Mouse (Mus musculus): ENCODE measurements around the gene Gnb1. TPM values are rescaled to one million over a fixed set of nuclear protein-coding genes. Genes with fewer than 3 reads are reported as not detected.

The Gnb1 gene
- total and polyA plus RNA-seq, 3 experiments, result 78.1 to 489 TPM; not detected in 1

DNA sequence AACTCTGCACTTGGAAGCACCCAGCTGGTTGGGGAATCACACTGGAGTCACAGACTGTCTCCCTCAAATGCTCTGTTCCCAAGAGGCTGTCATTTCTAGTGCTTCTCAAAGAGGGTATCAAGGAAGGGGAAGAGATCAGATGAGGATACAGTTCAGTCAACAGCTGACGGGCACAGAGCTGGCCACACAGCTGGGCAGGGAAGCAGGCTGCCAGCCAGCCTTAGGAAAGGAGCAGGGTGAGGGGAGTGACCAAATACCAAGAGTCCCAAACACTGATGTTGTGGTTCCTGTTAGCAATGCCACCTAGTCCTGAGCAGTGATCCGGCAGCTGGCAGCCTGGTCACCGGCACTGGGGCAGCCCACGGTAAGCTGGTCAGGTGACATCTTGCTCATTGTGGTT is 27.1 kb upstream of the Gnb1 start:
- H3K79me2 ChIP-seq (ENCODE audit: control insufficient read depth, insufficient read depth, low read length, poor library complexity), result no peaks in the 10 kb centered on the region
- no peak for DNase-seq (ENCODE audit: low read depth, low spot score)
- H3K27ac ChIP-seq (ENCODE audit: control insufficient read depth, low read depth, low read length), result no peak overlapping the region
- H3K9ac ChIP-seq (ENCODE audit: control insufficient read depth, low read depth, low read length, poor library complexity, severe bottlenecking), result no peak overlapping the region
- H3K4me3 ChIP-seq (ENCODE audit: control insufficient read depth in 1 of 2, insufficient read depth in 1 of 2, low read depth in 2 of 2, low read length in 2 of 2), result no peak overlapping the region
- TF ChIP-seq HCFC1 (IDR thresholded peaks at IDR 0.05; ENCODE audit: low read depth, low read length), result no peak
- no peak for TF ChIP-seq KAT2A (conservative IDR thresholded peaks at IDR 0.05; ENCODE audit: low read depth, low read length)
- no peak for TF ChIP-seq BHLHE40 (IDR thresholded peaks at IDR 0.05; ENCODE audit: borderline replicate concordance, low read depth, low read length)
- TF ChIP-seq CHD1 (IDR thresholded peaks at IDR 0.05; ENCODE audit: low read depth, low read length), result no peak
- TF ChIP-seq USF2 (IDR thresholded peaks at IDR 0.05; ENCODE audit: borderline replicate concordance in 1 of 2, insufficient read depth in 1 of 2, low read depth in 1 of 2, low read length in 2 of 2), result no peak
- no peak for TF ChIP-seq RCOR1 (IDR thresholded peaks at IDR 0.05; ENCODE audit: low read depth, low read length)
- TF ChIP-seq MAX (IDR thresholded peaks at IDR 0.05; ENCODE audit: low read length), result no peak
- TF ChIP-seq CHD2 (IDR thresholded peaks at IDR 0.05; ENCODE audit: low read length), result no peak
- TF ChIP-seq SIN3A (IDR thresholded peaks at IDR 0.05; ENCODE audit: low read length), result no peak
- no peak for TF ChIP-seq TAL1 (IDR thresholded peaks at IDR 0.05; ENCODE audit: low read length)
- peaks cover 0 to 3% of the 10 kb centered on the region in 2 experiments; a peak in 3 of 4 replicates for H3K27me3 ChIP-seq (ENCODE audit: control insufficient read depth in 1 of 2, insufficient read depth in 2 of 2, low read length in 2 of 2)
- no peaks in the 10 kb centered on the region for H3K9me3 ChIP-seq (replicated peaks; ENCODE audit: insufficient read depth, low read length)
- no peaks in the 10 kb centered on the region for H3K36me3 ChIP-seq (ENCODE audit: control insufficient read depth in 1 of 2, insufficient read depth in 2 of 2, low read length in 2 of 2)
- 0 out of 4 replicates have a peak, but pooled peaks cover 0 to under 1% of the 10 kb centered on the region in 2 experiments for H3K4me1 ChIP-seq (ENCODE audit: control insufficient read depth in 1 of 2, insufficient read depth in 2 of 2, low read length in 2 of 2)

DNA sequence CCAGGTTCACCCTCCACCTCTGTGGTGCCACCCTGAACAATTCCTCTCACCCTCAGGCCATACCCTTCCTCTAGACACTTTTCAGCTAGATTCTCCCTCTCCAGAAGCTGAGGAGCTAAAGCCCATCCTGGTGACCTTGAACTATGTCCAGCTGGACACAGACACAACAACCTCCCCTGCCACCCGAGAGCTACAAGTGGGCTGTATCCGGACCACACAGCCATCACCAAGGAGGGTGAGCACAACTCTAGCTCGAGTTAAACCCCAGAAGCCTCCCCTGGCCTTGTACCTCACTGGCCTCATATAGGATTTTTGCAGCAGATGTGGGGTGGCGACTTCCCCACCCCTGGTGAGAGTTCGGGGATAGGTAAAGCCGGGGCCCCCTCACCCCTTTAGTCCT is 25.6 kb upstream of the Gnb1 start:
- no peak for DNase-seq (ENCODE audit: low read depth, low spot score)
- Histone ChIP-seq H3K36me3 (ENCODE audit: control insufficient read depth in 1 of 2, insufficient read depth in 2 of 2, low read length in 2 of 2) (no peaks in the 10 kb centered on the region), H3K27ac (ENCODE audit: control insufficient read depth, low read depth, low read length) (no peak overlapping the region), H3K4me1 (ENCODE audit: control insufficient read depth in 1 of 2, insufficient read depth in 2 of 2, low read length in 2 of 2) (0 out of 4 replicates have a peak, but pooled peaks cover 0 to 3% of the 10 kb centered on the region in 2 experiments), H3K9ac (ENCODE audit: control insufficient read depth, low read depth, low read length, poor library complexity, severe bottlenecking) (no peak overlapping the region), H3K4me3 (ENCODE audit: control insufficient read depth in 1 of 2, insufficient read depth in 1 of 2, low read depth in 2 of 2, low read length in 2 of 2) (no peak overlapping the region), H3K9me3 (replicated peaks; ENCODE audit: insufficient read depth, low read length) (no peaks in the 10 kb centered on the region), H3K79me2 (ENCODE audit: control insufficient read depth, insufficient read depth, low read length, poor library complexity) (no peaks in the 10 kb centered on the region), H3K27me3 (ENCODE audit: control insufficient read depth in 1 of 2, insufficient read depth in 2 of 2, low read length in 2 of 2) (peaks cover 0 to 3% of the 10 kb centered on the region in 2 experiments; a peak in 3 of 4 replicates)
- TF ChIP-seq CHD2 (IDR thresholded peaks at IDR 0.05; ENCODE audit: low read length), result no peak
- no peak for TF ChIP-seq POLR2AphosphoS5 (IDR thresholded peaks at IDR 0.05; ENCODE audit: borderline replicate concordance, low read depth, low read length)
- no peak for TF ChIP-seq ELF1 (IDR thresholded peaks at IDR 0.05; ENCODE audit: low read depth, low read length)
- TF ChIP-seq CHD1 (IDR thresholded peaks at IDR 0.05; ENCODE audit: low read depth, low read length), result no peak
- no peak for TF ChIP-seq SIN3A (IDR thresholded peaks at IDR 0.05; ENCODE audit: low read length)
- TF ChIP-seq SMC3 (IDR thresholded peaks at IDR 0.05; ENCODE audit: low read depth, low read length), result no peak
- TF ChIP-seq HCFC1 (IDR thresholded peaks at IDR 0.05; ENCODE audit: low read depth, low read length), result no peak
- no peak for TF ChIP-seq ZNF384 (IDR thresholded peaks at IDR 0.05; ENCODE audit: low read depth, low read length)
- no peak for TF ChIP-seq TCF12 (IDR thresholded peaks at IDR 0.05; ENCODE audit: low read depth, low read length)
- TF ChIP-seq MXI1 (IDR thresholded peaks at IDR 0.05; ENCODE audit: low read depth, low read length), result no peak
- TF ChIP-seq NELFE (IDR thresholded peaks at IDR 0.05; ENCODE audit: low read depth, low read length), result no peak
- TF ChIP-seq POLR2AphosphoS2 (IDR thresholded peaks at IDR 0.05; ENCODE audit: low read length), result no peak
- TF ChIP-seq MYB (IDR thresholded peaks at IDR 0.05; ENCODE audit: low read depth, low read length), result no peak
- no peak for TF ChIP-seq USF2 (IDR thresholded peaks at IDR 0.05; ENCODE audit: borderline replicate concordance in 1 of 2, insufficient read depth in 1 of 2, low read depth in 1 of 2, low read length in 2 of 2)

All from MEL (cell line).